Mouse (Mus musculus): ENCODE data around the gene Zfp933. TPM values are rescaled to one million over a fixed set of nuclear protein-coding genes. Genes with fewer than 3 reads are reported as not detected.

The Zfp933 gene
- polyA plus RNA-seq (2014; fragmentation: Nextera tagmentation; extraction: Ambion mirVana), result 5.0 and 6.1 TPM in 2 replicates

DNA sequence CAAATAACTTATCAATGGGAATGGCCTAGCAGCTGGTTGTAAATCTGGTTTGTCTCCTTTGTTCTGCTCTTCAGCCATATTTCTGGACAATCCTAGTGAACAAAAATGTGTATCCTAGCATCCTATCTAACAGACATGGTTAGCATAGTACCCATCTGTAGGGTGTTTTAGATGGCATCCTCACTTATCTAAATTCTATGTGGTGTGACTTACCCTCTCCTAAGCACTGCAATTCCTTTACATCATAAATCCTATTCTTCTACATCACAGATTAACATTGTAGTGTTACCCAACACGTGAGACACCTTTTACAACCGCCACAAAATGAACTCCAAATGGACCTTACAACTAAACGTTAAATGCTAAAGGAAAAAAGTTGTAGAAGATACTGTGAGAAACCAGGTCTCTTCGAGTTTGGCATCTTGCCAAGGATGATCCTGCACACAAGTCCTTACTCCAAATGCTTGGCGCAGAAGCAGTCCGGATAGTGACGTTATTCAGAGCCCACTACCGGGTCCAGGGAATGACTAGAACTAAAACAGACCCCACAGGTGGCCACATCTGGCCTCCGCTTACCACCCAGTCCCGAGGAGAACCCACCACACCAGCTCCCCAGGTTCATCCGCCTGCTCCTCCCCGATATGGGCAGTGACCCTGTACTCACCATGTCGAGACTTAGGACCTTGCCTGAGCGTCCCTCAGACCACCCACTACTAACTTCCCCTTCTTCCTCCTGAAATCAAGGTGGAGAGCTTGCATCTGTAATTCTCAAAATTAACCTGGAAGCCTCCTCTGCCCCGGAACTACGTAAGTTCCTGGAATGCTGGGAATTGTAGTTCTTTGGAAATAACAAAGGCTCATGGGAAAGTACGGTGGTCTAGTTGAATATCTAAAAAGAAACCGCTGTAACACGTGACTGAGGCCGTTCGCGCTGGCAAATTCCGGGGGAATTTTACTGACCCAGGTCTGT lies at the start of gene Zfp933:
Zfp933 (minus strand) TSS at position 753 of the 970 bp plus-strand sequence.
- H3K9ac ChIP-seq (replicated peaks; ENCODE audit: low read length), result peak within 1 kb of the TSS; percentile 50
- no peaks in the 10 kb centered on the region for H3K4me1 ChIP-seq (ENCODE audit: control insufficient read depth, insufficient read depth, low read length)
- H3K36me3 ChIP-seq (replicated peaks; ENCODE audit: control insufficient read depth, insufficient read depth, low read depth, low read length), result peaks cover 2% of the 10 kb centered on the region
- no peaks in the 10 kb centered on the region for H3K27me3 ChIP-seq (ENCODE audit: control insufficient read depth, insufficient read depth, low read length)
- 5% methylated on average over 23 of the region's 23 CpGs for WGBS
- DNase-seq (ENCODE audit: low spot score), result peak; percentile 96
- ATAC-seq (replicated peaks; ENCODE audit: insufficient number of reproducible peaks, low FRiP score, low TSS enrichment, low read depth), result peak; percentile 91
- no peaks in the 10 kb centered on the region for H3K9me3 ChIP-seq (replicated peaks; ENCODE audit: control insufficient read depth, low read length)
- peak within 1 kb of the TSS; percentile 65 for H3K4me3 ChIP-seq (ENCODE audit: low read depth, low read length)
- H3K27ac ChIP-seq (replicated peaks; ENCODE audit: low read depth, low read length), result no peak within 1 kb of the TSS
- H3K4me2 ChIP-seq (ENCODE audit: low read depth, low read length), result peak within 1 kb of the TSS; percentile 39

DNA sequence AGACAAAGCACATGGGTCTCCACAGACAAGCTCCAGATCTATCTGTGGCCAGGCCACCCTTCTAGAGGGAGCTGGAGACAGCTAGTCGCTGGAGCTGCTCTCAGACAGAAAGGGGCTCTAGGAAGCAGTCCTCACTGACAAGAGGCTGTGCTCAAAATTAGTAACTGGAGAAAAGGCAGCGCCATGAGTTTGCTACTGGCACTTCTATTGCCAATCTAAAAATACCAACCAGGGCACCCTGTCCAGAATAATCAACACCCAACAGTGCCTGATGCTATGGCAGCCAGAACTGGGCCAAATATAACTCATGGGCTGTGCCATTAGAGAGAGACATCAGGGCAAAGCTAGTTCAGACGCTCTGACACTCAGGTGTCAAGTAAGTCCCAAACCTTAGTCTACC lies 49.2 kb upstream of the Zfp933 start:
- H3K9ac ChIP-seq (replicated peaks; ENCODE audit: low read length), result no peak overlapping the region
- no peaks in the 10 kb centered on the region for H3K4me1 ChIP-seq (ENCODE audit: control insufficient read depth, insufficient read depth, low read length)
- no peaks in the 10 kb centered on the region for H3K27me3 ChIP-seq (ENCODE audit: control insufficient read depth, insufficient read depth, low read length)
- no peak overlapping the region for H3K27ac ChIP-seq (replicated peaks; ENCODE audit: low read depth, low read length)
- WGBS, result 93% methylated on average over 3 of the region's 3 CpGs
- DNase-seq (ENCODE audit: low spot score) (no peak), ATAC-seq (replicated peaks; ENCODE audit: insufficient number of reproducible peaks, low FRiP score, low TSS enrichment, low read depth) (no peak)
- H3K4me3 ChIP-seq (ENCODE audit: low read depth, low read length), result no peak overlapping the region
- no peak overlapping the region for H3K4me2 ChIP-seq (ENCODE audit: low read depth, low read length)
- no peaks in the 10 kb centered on the region for H3K9me3 ChIP-seq (replicated peaks; ENCODE audit: control insufficient read depth, low read length)
- H3K36me3 ChIP-seq (replicated peaks; ENCODE audit: control insufficient read depth, insufficient read depth, low read depth, low read length), result peaks cover 6% of the 10 kb centered on the region

DNA sequence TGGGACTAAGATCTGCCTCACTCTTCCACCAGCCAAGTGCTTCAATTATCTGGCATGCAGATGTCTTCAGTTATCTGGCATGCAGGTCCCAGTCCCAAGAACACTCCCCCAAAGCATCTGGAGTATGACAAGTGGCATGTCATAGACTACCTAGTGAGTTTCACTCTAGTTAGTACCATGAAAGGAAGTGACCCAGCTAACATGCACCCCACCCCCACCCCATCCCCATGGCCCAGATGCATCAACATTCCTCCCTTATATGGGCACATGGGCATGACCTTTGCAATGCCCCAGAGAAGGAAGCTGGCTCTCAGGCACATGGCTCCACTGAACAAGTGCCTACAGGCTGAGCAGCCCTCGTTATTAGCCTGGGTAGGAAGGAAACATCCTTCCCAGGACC lies 48.2 kb upstream of the Zfp933 start:
- H3K4me2 ChIP-seq (ENCODE audit: low read depth, low read length), result no peak overlapping the region
- no peaks in the 10 kb centered on the region for H3K27me3 ChIP-seq (ENCODE audit: control insufficient read depth, insufficient read depth, low read length)
- WGBS, result 48% methylated on average over 1 of the region's 1 CpGs
- H3K9me3 ChIP-seq (replicated peaks; ENCODE audit: control insufficient read depth, low read length), result no peaks in the 10 kb centered on the region
- no peak overlapping the region for H3K9ac ChIP-seq (replicated peaks; ENCODE audit: low read length)
- DNase-seq (ENCODE audit: low spot score) (no peak), ATAC-seq (replicated peaks; ENCODE audit: insufficient number of reproducible peaks, low FRiP score, low TSS enrichment, low read depth) (no peak)
- H3K27ac ChIP-seq (replicated peaks; ENCODE audit: low read depth, low read length), result no peak overlapping the region
- H3K36me3 ChIP-seq (replicated peaks; ENCODE audit: control insufficient read depth, insufficient read depth, low read depth, low read length), result peaks cover 6% of the 10 kb centered on the region
- no peaks in the 10 kb centered on the region for H3K4me1 ChIP-seq (ENCODE audit: control insufficient read depth, insufficient read depth, low read length)
- no peak overlapping the region for H3K4me3 ChIP-seq (ENCODE audit: low read depth, low read length)

DNA sequence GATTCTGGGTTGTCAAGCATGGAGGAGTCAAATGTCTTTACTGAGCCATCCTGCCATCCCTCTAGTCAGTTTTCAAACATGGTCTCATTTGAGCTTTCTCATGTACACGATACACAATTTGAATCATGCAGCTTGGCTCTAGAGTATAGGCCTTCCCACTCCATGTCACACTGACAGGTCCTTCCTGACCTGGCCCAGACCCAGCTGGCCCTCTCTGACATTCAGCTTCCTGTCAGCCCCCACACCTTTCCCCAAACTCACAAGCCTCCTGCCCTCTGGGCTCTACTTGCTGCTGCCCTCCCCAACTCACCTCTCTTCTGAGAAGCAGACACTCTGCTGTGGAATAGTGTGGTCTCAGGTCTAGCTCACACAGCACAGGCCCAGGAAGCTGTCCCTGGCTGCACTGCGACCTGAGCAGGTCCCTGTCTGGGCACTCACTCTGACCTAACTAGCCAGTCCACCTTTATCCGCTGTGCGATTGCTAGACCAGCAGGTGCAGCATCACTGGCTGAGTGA lies 47.7 kb upstream of the Zfp933 start:
- WGBS, result 85% methylated on average over 4 of the region's 4 CpGs
- DNase-seq (ENCODE audit: low spot score), result no peak
- no peak overlapping the region for H3K9ac ChIP-seq (replicated peaks; ENCODE audit: low read length)
- H3K4me1 ChIP-seq (ENCODE audit: control insufficient read depth, insufficient read depth, low read length), result no peaks in the 10 kb centered on the region
- no peak overlapping the region for H3K4me3 ChIP-seq (ENCODE audit: low read depth, low read length)
- no peak overlapping the region for H3K27ac ChIP-seq (replicated peaks; ENCODE audit: low read depth, low read length)
- ATAC-seq (replicated peaks; ENCODE audit: insufficient number of reproducible peaks, low FRiP score, low TSS enrichment, low read depth), result no peak
- no peaks in the 10 kb centered on the region for H3K9me3 ChIP-seq (replicated peaks; ENCODE audit: control insufficient read depth, low read length)
- H3K36me3 ChIP-seq (replicated peaks; ENCODE audit: control insufficient read depth, insufficient read depth, low read depth, low read length), result peaks cover 6% of the 10 kb centered on the region
- no peaks in the 10 kb centered on the region for H3K27me3 ChIP-seq (ENCODE audit: control insufficient read depth, insufficient read depth, low read length)
- no peak overlapping the region for H3K4me2 ChIP-seq (ENCODE audit: low read depth, low read length)

DNA sequence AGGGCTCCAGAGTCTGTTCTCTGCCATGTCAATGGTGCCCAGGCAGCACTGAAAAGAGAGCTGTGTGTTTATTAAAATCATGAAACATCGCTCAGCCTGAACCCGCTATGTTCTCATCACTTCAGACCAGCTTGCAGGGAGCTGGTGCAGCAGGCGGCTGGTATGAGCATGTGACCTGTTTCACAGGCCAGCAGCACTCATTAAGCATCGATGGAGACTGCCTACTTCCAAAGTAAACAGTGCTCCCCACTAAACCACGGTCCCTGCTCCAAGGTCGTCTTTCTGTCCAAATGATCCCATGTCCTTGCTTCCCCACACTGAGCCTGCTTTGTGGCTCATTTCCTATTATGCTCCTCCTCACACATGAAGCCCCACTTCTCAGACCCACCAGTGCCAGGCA lies 42.2 kb upstream of the Zfp933 start:
- WGBS, result 90% methylated on average over 6 of the region's 6 CpGs
- no peak overlapping the region for H3K27ac ChIP-seq (replicated peaks; ENCODE audit: low read depth, low read length)
- no peak for ATAC-seq (replicated peaks; ENCODE audit: insufficient number of reproducible peaks, low FRiP score, low TSS enrichment, low read depth)

DNA sequence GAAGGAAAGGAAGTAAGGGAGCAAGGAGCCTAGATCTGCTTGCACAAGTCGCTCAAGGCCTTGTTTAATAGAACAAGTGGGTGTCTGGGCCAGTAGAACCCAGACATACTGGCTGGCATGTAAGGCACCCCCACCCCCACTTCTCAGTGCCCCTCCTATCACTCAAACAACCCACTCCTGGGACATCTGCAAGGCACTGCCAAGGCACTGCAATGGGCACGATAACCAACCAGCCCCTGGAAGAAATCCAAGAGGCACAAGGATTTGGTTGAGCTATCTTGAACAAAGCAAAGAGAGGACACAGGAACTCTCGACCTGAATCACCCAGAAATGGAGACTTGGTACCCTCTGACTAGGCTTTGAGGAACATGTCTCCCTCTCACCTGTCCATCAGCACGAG lies 40.1 kb upstream of the Zfp933 start:
- no peak overlapping the region for H3K9ac ChIP-seq (replicated peaks; ENCODE audit: low read length)
- no peak overlapping the region for H3K4me3 ChIP-seq (ENCODE audit: low read depth, low read length)
- no peaks in the 10 kb centered on the region for H3K4me1 ChIP-seq (ENCODE audit: control insufficient read depth, insufficient read depth, low read length)
- DNase-seq (ENCODE audit: low spot score) (no peak), ATAC-seq (replicated peaks; ENCODE audit: insufficient number of reproducible peaks, low FRiP score, low TSS enrichment, low read depth) (no peak)
- no peak overlapping the region for H3K4me2 ChIP-seq (ENCODE audit: low read depth, low read length)
- WGBS, result 84% methylated on average over 4 of the region's 4 CpGs
- H3K27ac ChIP-seq (replicated peaks; ENCODE audit: low read depth, low read length), result no peak overlapping the region
- H3K36me3 ChIP-seq (replicated peaks; ENCODE audit: control insufficient read depth, insufficient read depth, low read depth, low read length), result peaks cover 8% of the 10 kb centered on the region
- no peaks in the 10 kb centered on the region for H3K27me3 ChIP-seq (ENCODE audit: control insufficient read depth, insufficient read depth, low read length)
- no peaks in the 10 kb centered on the region for H3K9me3 ChIP-seq (replicated peaks; ENCODE audit: control insufficient read depth, low read length)

More for the DNA sequence above, 42.2 kb upstream of the Zfp933 start:
- H3K4me2 ChIP-seq (ENCODE audit: low read depth, low read length), result no peak overlapping the region
- no peaks in the 10 kb centered on the region for H3K27me3 ChIP-seq (ENCODE audit: control insufficient read depth, insufficient read depth, low read length)
- no peaks in the 10 kb centered on the region for H3K9me3 ChIP-seq (replicated peaks; ENCODE audit: control insufficient read depth, low read length)
- no peaks in the 10 kb centered on the region for H3K4me1 ChIP-seq (ENCODE audit: control insufficient read depth, insufficient read depth, low read length)
- no peak for DNase-seq (ENCODE audit: low spot score)
- H3K4me3 ChIP-seq (ENCODE audit: low read depth, low read length), result no peak overlapping the region
- peaks cover 8% of the 10 kb centered on the region for H3K36me3 ChIP-seq (replicated peaks; ENCODE audit: control insufficient read depth, insufficient read depth, low read depth, low read length)
- H3K9ac ChIP-seq (replicated peaks; ENCODE audit: low read length), result no peak overlapping the region

DNA sequence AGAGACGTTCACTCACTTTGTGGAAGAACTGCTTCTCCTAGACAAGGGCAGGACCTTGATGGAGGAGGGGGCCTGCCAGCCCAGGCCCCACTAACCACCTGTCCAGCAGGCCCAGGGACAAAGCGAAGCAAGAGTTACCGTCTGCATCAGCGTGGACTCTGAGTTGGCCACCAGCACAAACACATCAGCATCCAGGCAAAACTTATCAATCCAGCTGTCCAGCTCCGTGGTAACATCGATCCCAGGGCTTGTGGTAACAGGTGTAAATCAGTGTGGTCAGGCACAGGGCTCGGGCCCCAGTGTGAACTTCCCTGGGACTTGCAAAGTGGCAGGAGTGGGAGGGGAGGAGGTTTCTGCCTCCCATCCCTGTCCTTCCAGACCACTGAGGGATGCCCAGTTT lies 39.1 kb upstream of the Zfp933 start:
- H3K4me2 ChIP-seq (ENCODE audit: low read depth, low read length), result no peak overlapping the region
- H3K9ac ChIP-seq (replicated peaks; ENCODE audit: low read length), result no peak overlapping the region
- WGBS, result 91% methylated on average over 7 of the region's 7 CpGs
- no peaks in the 10 kb centered on the region for H3K27me3 ChIP-seq (ENCODE audit: control insufficient read depth, insufficient read depth, low read length)
- peaks cover 8% of the 10 kb centered on the region for H3K36me3 ChIP-seq (replicated peaks; ENCODE audit: control insufficient read depth, insufficient read depth, low read depth, low read length)
- ATAC-seq (replicated peaks; ENCODE audit: insufficient number of reproducible peaks, low FRiP score, low TSS enrichment, low read depth) (no peak), DNase-seq (ENCODE audit: low spot score) (no peak)
- no peaks in the 10 kb centered on the region for H3K4me1 ChIP-seq (ENCODE audit: control insufficient read depth, insufficient read depth, low read length)
- no peak overlapping the region for H3K27ac ChIP-seq (replicated peaks; ENCODE audit: low read depth, low read length)
- no peak overlapping the region for H3K4me3 ChIP-seq (ENCODE audit: low read depth, low read length)
- no peaks in the 10 kb centered on the region for H3K9me3 ChIP-seq (replicated peaks; ENCODE audit: control insufficient read depth, low read length)

DNA sequence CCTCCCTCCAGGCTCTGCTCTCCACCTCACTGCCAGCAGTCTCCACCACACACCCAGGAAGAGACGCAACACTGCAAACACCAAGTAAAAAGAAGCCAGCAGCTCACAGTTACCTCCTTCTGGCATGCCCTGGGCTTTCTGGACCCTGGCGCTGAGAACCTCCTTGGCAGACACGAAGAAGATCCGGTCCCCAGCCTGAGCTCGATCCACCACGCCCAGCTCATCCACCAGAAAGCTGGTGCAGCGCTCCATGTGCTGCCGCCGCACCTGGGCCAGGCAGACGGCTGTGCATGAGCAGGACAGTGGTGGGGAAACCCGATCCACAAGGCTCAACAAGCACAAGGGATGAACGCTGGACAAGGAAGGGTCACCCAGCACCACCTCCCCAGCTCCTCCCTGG lies 38.0 kb upstream of the Zfp933 start:
- H3K27ac ChIP-seq (replicated peaks; ENCODE audit: low read depth, low read length), result no peak overlapping the region
- ATAC-seq (replicated peaks; ENCODE audit: insufficient number of reproducible peaks, low FRiP score, low TSS enrichment, low read depth) (no peak), DNase-seq (ENCODE audit: low spot score) (no peak)
- H3K9ac ChIP-seq (replicated peaks; ENCODE audit: low read length), result no peak overlapping the region
- H3K36me3 ChIP-seq (replicated peaks; ENCODE audit: control insufficient read depth, insufficient read depth, low read depth, low read length), result peaks cover 14% of the 10 kb centered on the region
- no peak overlapping the region for H3K4me2 ChIP-seq (ENCODE audit: low read depth, low read length)
- no peaks in the 10 kb centered on the region for H3K9me3 ChIP-seq (replicated peaks; ENCODE audit: control insufficient read depth, low read length)
- no peaks in the 10 kb centered on the region for H3K4me1 ChIP-seq (ENCODE audit: control insufficient read depth, insufficient read depth, low read length)
- WGBS, result 88% methylated on average over 12 of the region's 12 CpGs
- no peaks in the 10 kb centered on the region for H3K27me3 ChIP-seq (ENCODE audit: control insufficient read depth, insufficient read depth, low read length)
- H3K4me3 ChIP-seq (ENCODE audit: low read depth, low read length), result no peak overlapping the region

Measured in embryonic facial prominence, embryonic 11.5 days (tissue).